Mouse (Mus musculus): ENCODE data around the gene Flt3. TPM values are rescaled to one million over a fixed set of nuclear protein-coding genes. Genes with fewer than 3 reads are reported as not detected.

The Flt3 gene
- 0.11 TPM for polyA plus RNA-seq (2017; shearing (Covaris generic))

GRCm38 (mm10) chr5:147399843-147400504 is at the start of gene Flt3:
Gene Flt3 (minus strand): TSS chr5:147400489.

GRCm38 (mm10) chr5:147429535-147430305 is 29.4 kb upstream of the Flt3 start, which contains the start of gene Pan3:
Gene Pan3 (plus strand): TSS chr5:147430161.

GRCm38 (mm10) chr5:147322183-147322582 is 78.1 kb downstream of the Flt3 start, which contains the start of gene Urad:
Gene Urad (minus strand): TSS chr5:147322440.

GRCm38 (mm10) chr5:147306638-147307397 is 93.5 kb downstream of the Flt3 start, which contains the start of gene Cdx2:
Gene Cdx2 (minus strand): TSS chr5:147307270.

Other genes with a start within 250 kb of the Flt3 start
- gene Gsx1, start 211.8 kb downstream of the Flt3 start, polyA plus RNA-seq (2017; shearing (Covaris generic)) = not detected
- not detected for gene Pdx1, start 130.5 kb downstream of the Flt3 start, polyA plus RNA-seq (2017; shearing (Covaris generic))
- not detected for gene Cdx2, start 93.2 kb downstream of the Flt3 start, polyA plus RNA-seq (2017; shearing (Covaris generic))
- gene Urad, start 78.0 kb downstream of the Flt3 start, polyA plus RNA-seq (2017; shearing (Covaris generic)) = not detected
- 47.8 TPM for gene Pan3, start 29.7 kb upstream of the Flt3 start, polyA plus RNA-seq (2017; shearing (Covaris generic))

Measured in CD4-positive, CD25-positive, alpha-beta regulatory T cell (primary cell).